Mouse (Mus musculus): ENCODE results near the gene Tmem37. TPM values are rescaled to one million over a fixed set of nuclear protein-coding genes. Genes with fewer than 3 reads are reported as not detected.
"Not testable (repeated sequence)": the region's sequence is repeated elsewhere in the genome, so short reads cannot be mapped to it uniquely, and the experiment has no call there.

The Tmem37 gene
- polyA plus RNA-seq, 1 experiment from 2014 or later = 121 TPM

GRCm38 (mm10) chr1:120094920-120095319 lies 21.0 kb upstream of the Tmem37 start:
- H3K4me3 ChIP-seq (ENCODE audit: low read depth, low read length) = no peak overlapping the region
- TF ChIP-seq EP300 (IDR thresholded peaks at IDR 0.05) (no peak), CTCF (IDR thresholded peaks at IDR 0.05) (no peak)
- 66% methylated on average over 3 of the region's 3 CpGs for WGBS

GRCm38 (mm10) chr1:120093482-120094134 lies 19.7 kb upstream of the Tmem37 start:
- ATAC-seq (peak; percentile 74), DNase-seq (ENCODE audit: low spot score) (peak; percentile 83)
- TF ChIP-seq CTCF (IDR thresholded peaks at IDR 0.05) = peak; percentile 96
- WGBS = 52% methylated on average over 11 of the region's 14 CpGs
- H3K4me1 ChIP-seq (ENCODE audit: insufficient read depth, low read depth, low read length); H3K9me3 ChIP-seq (ENCODE audit: low read length); H3K36me3 ChIP-seq (ENCODE audit: insufficient read depth, low read length); H3K27ac ChIP-seq (ENCODE audit: low read length); H3K27me3 ChIP-seq (replicated peaks; ENCODE audit: insufficient read depth, low read length); H3K4me2 ChIP-seq (replicated peaks; ENCODE audit: low read depth, low read length); H3K9ac ChIP-seq (replicated peaks; ENCODE audit: low read depth); H3K4me3 ChIP-seq (ENCODE audit: low read depth, low read length): not testable (repeated sequence)

More at GRCm38 (mm10) chr1:120094920-120095319, 21.0 kb upstream of the Tmem37 start:
- H3K9ac ChIP-seq (replicated peaks; ENCODE audit: low read depth) = no peak overlapping the region
- H3K4me1 ChIP-seq (ENCODE audit: insufficient read depth, low read depth, low read length) = no peaks in the 10 kb centered on the region
- no peaks in the 10 kb centered on the region for H3K36me3 ChIP-seq (ENCODE audit: insufficient read depth, low read length)
- H3K27me3 ChIP-seq (replicated peaks; ENCODE audit: insufficient read depth, low read length) = no peaks in the 10 kb centered on the region
- ATAC-seq = no peak
- no peak for DNase-seq (ENCODE audit: low spot score)
- no peak overlapping the region for H3K27ac ChIP-seq (ENCODE audit: low read length)
- H3K9me3 ChIP-seq (ENCODE audit: low read length) = no peaks in the 10 kb centered on the region
- H3K4me2 ChIP-seq (replicated peaks; ENCODE audit: low read depth, low read length) = no peak overlapping the region

- no peaks in the 10 kb centered on the region for H3K27me3 ChIP-seq (replicated peaks; ENCODE audit: insufficient read depth, low read length)
- no peak overlapping the region for H3K4me3 ChIP-seq (ENCODE audit: low read depth, low read length)
- no peaks in the 10 kb centered on the region for H3K4me1 ChIP-seq (ENCODE audit: insufficient read depth, low read depth, low read length)
- DNase-seq (ENCODE audit: low spot score) = no peak
- H3K36me3 ChIP-seq (ENCODE audit: insufficient read depth, low read length) = no peaks in the 10 kb centered on the region
- no peak overlapping the region for H3K9ac ChIP-seq (replicated peaks; ENCODE audit: low read depth)
- H3K9me3 ChIP-seq (ENCODE audit: low read length) = no peaks in the 10 kb centered on the region
- no peak overlapping the region for H3K4me2 ChIP-seq (replicated peaks; ENCODE audit: low read depth, low read length)
- 86% methylated on average over 8 of the region's 8 CpGs for WGBS
- no peak overlapping the region for H3K27ac ChIP-seq (ENCODE audit: low read length)
- no peak for ATAC-seq
- TF ChIP-seq EP300 (IDR thresholded peaks at IDR 0.05) (no peak), CTCF (IDR thresholded peaks at IDR 0.05) (no peak)
These were observed 17.2 kb upstream of the Tmem37 start for GRCm38 (mm10) chr1:120090880-120091570.

- H3K9me3 ChIP-seq (ENCODE audit: low read length) = no peaks in the 10 kb centered on the region
- H3K36me3 ChIP-seq (ENCODE audit: insufficient read depth, low read length) = no peaks in the 10 kb centered on the region
- H3K27ac ChIP-seq (ENCODE audit: low read length) = no peak overlapping the region
- no peak overlapping the region for H3K9ac ChIP-seq (replicated peaks; ENCODE audit: low read depth)
- H3K4me1 ChIP-seq (ENCODE audit: insufficient read depth, low read depth, low read length) = no peaks in the 10 kb centered on the region
- H3K4me2 ChIP-seq (replicated peaks; ENCODE audit: low read depth, low read length) = no peak overlapping the region
- no peaks in the 10 kb centered on the region for H3K27me3 ChIP-seq (replicated peaks; ENCODE audit: insufficient read depth, low read length)
- no peak overlapping the region for H3K4me3 ChIP-seq (ENCODE audit: low read depth, low read length)
- TF ChIP-seq CTCF (IDR thresholded peaks at IDR 0.05) (no peak), EP300 (IDR thresholded peaks at IDR 0.05) (no peak)
- no peak for DNase-seq (ENCODE audit: low spot score)
- ATAC-seq = no peak
- WGBS = 30% methylated on average over 4 of the region's 5 CpGs
These were observed 15.3 kb upstream of the Tmem37 start for GRCm38 (mm10) chr1:120089180-120089579.

- no peaks in the 10 kb centered on the region for H3K36me3 ChIP-seq (ENCODE audit: insufficient read depth, low read length)
- no peaks in the 10 kb centered on the region for H3K9me3 ChIP-seq (ENCODE audit: low read length)
- DNase-seq (ENCODE audit: low spot score) (no peak), ATAC-seq (no peak)
- H3K27ac ChIP-seq (ENCODE audit: low read length) = no peak overlapping the region
- H3K4me1 ChIP-seq (ENCODE audit: insufficient read depth, low read depth, low read length) = no peaks in the 10 kb centered on the region
- no peak overlapping the region for H3K9ac ChIP-seq (replicated peaks; ENCODE audit: low read depth)
- no peaks in the 10 kb centered on the region for H3K27me3 ChIP-seq (replicated peaks; ENCODE audit: insufficient read depth, low read length)
- TF ChIP-seq EP300 (IDR thresholded peaks at IDR 0.05) (no peak), CTCF (IDR thresholded peaks at IDR 0.05) (no peak)
- H3K4me2 ChIP-seq (replicated peaks; ENCODE audit: low read depth, low read length) = no peak overlapping the region
- no peak overlapping the region for H3K4me3 ChIP-seq (ENCODE audit: low read depth, low read length)
- 57% methylated on average over 13 of the region's 13 CpGs for WGBS
These were observed 12.8 kb upstream of the Tmem37 start for GRCm38 (mm10) chr1:120086644-120087043.

GRCm38 (mm10) chr1:120085696-120086095 lies 11.8 kb upstream of the Tmem37 start:
- DNase-seq (ENCODE audit: low spot score) (no peak), ATAC-seq (no peak)
- Histone ChIP-seq H3K4me1 (ENCODE audit: insufficient read depth, low read depth, low read length) (no peaks in the 10 kb centered on the region), H3K4me2 (replicated peaks; ENCODE audit: low read depth, low read length) (no peak overlapping the region), H3K27me3 (replicated peaks; ENCODE audit: insufficient read depth, low read length) (no peaks in the 10 kb centered on the region), H3K4me3 (ENCODE audit: low read depth, low read length) (no peak overlapping the region), H3K36me3 (ENCODE audit: insufficient read depth, low read length) (no peaks in the 10 kb centered on the region), H3K27ac (ENCODE audit: low read length) (no peak overlapping the region), H3K9me3 (ENCODE audit: low read length) (no peaks in the 10 kb centered on the region), H3K9ac (replicated peaks; ENCODE audit: low read depth) (no peak overlapping the region)
- no peak for TF ChIP-seq CTCF (IDR thresholded peaks at IDR 0.05)
- no peak for TF ChIP-seq EP300 (IDR thresholded peaks at IDR 0.05)
- 75% methylated on average over 3 of the region's 3 CpGs for WGBS

Measured in lung, postnatal 0 days (tissue).